Mouse (Mus musculus) olfactory bulb, adult 2 months (tissue): ENCODE results near the gene Odf3. TPM values are rescaled to one million over a fixed set of nuclear protein-coding genes. Genes with fewer than 3 reads are reported as not detected.

Source experiments
- H3K27ac ChIP-seq: fragments of 200-500 bp; 2 replicates; pipeline ENCODE4 v1.5.1; 2012; ENCODE audit warnings: low read depth, low read length; ENCODE audit not compliant: insufficient read depth
- H3K4me1 ChIP-seq: fragments of 200-500 bp; 2 replicates; pipeline ENCODE4 v1.6.1; 2012; ENCODE audit warnings: low read length; ENCODE audit not compliant: control insufficient read depth, insufficient read depth
- H3K4me3 ChIP-seq: fragments of 200-500 bp; 2 replicates; pipeline ENCODE4 v1.5.1; 2012; ENCODE audit warnings: mild to moderate bottlenecking, low read depth, low read length, moderate library complexity; ENCODE audit not compliant: insufficient read depth
- CTCF ChIP-seq: fragments of 200-500 bp; IDR thresholded peaks from 2 replicates; pipeline ENCODE4 v1.5.1; 2012; ENCODE audit warnings: low read depth, mild to moderate bottlenecking, low read length, moderate library complexity; ENCODE audit not compliant: insufficient read depth
- POLR2A ChIP-seq: fragments of 200-500 bp; IDR thresholded peaks from 2 replicates; pipeline ENCODE4 v1.6.1; 2012; ENCODE audit warnings: mild to moderate bottlenecking, low read depth, low read length, moderate library complexity; ENCODE audit not compliant: insufficient read depth
- WGBS: fragments of 180-500 bp; shearing (Covaris S2); methylation state at CpG from one replicate; pipeline ENCODE4 v1.1.7; 2018; 5-methylcytosine and 5-hydroxymethylcytosine counted together
- polyA plus RNA-seq: library from polyadenylated mRNA; stranded (reverse); fragments of >200 nt; gene quantifications from 2 replicates; pipeline ENCODE4 v1.2.4, GENCODE M21; 2012; ENCODE audit warnings: low replicate concordance; ENCODE audit not compliant: missing spikeins, insufficient read depth, insufficient read length

The Odf3 gene
- not detected in 2 replicates for polyA plus RNA-seq

GRCm38 (mm10) chr7:140847755-140848580, at the start of gene Odf3:
TSS of gene Odf3 (plus strand) at chr7:140847805.
- H3K27ac ChIP-seq, result no peak within 1 kb of the TSS
- 44% methylated on average over 11 of the region's 11 CpGs for WGBS
- no peaks in the 10 kb centered on the region; the same call in 1 of the 2 replicates for H3K4me1 ChIP-seq
- TF ChIP-seq CTCF (no peak), POLR2A (no peak)
- H3K4me3 ChIP-seq, result no peak within 1 kb of the TSS

- WGBS, result 77% methylated on average over 2 of the region's 2 CpGs
- no peak for TF ChIP-seq POLR2A
- TF ChIP-seq CTCF, result no peak
These were observed 49.4 kb upstream of the Odf3 start for GRCm38 (mm10) chr7:140798212-140798611.

GRCm38 (mm10) chr7:140802629-140803028, 45.0 kb upstream of the Odf3 start:
- Histone ChIP-seq H3K27ac (no peak overlapping the region), H3K4me1 (no peaks in the 10 kb centered on the region), H3K4me3 (no peak overlapping the region)
- 59% methylated on average over 6 of the region's 6 CpGs for WGBS
- TF ChIP-seq POLR2A, result no peak

More at GRCm38 (mm10) chr7:140798212-140798611, 49.4 kb upstream of the Odf3 start:
- H3K27ac ChIP-seq, result no peak overlapping the region
- H3K4me3 ChIP-seq, result no peak overlapping the region
- H3K4me1 ChIP-seq, result no peaks in the 10 kb centered on the region

- H3K4me3 ChIP-seq, result no peak overlapping the region
- no peak overlapping the region for H3K27ac ChIP-seq
- H3K4me1 ChIP-seq, result no peaks in the 10 kb centered on the region
- TF ChIP-seq CTCF (peak; percentile 30; the same call in 1 of the 2 replicates), POLR2A (no peak)
- 11% methylated on average over 1 of the region's 1 CpGs for WGBS
These were observed 41.9 kb upstream of the Odf3 start for GRCm38 (mm10) chr7:140805704-140806103.

- no peaks in the 10 kb centered on the region for H3K4me1 ChIP-seq
- whole genome bisulfite sequencing, result 89% methylated on average over 6 of the region's 6 CpGs
These were observed 37.1 kb upstream of the Odf3 start for GRCm38 (mm10) chr7:140810496-140810895.

GRCm38 (mm10) chr7:140811714-140812113, 35.9 kb upstream of the Odf3 start:
- H3K4me3 ChIP-seq, result no peak overlapping the region
- WGBS, result 48% methylated on average over 13 of the region's 13 CpGs
- H3K27ac ChIP-seq, result no peak overlapping the region
- no peak for TF ChIP-seq POLR2A
- no peaks in the 10 kb centered on the region for H3K4me1 ChIP-seq

More at GRCm38 (mm10) chr7:140810496-140810895, 37.1 kb upstream of the Odf3 start:
- TF ChIP-seq CTCF, result no peak
- no peak for TF ChIP-seq POLR2A
- Histone ChIP-seq H3K4me3 (no peak overlapping the region), H3K27ac (no peak overlapping the region)

GRCm38 (mm10) chr7:140812850-140813249, 34.8 kb upstream of the Odf3 start:
- Histone ChIP-seq H3K4me3 (no peak overlapping the region), H3K4me1 (no peaks in the 10 kb centered on the region), H3K27ac (no peak overlapping the region)
- no peak for TF ChIP-seq CTCF
- no peak for TF ChIP-seq POLR2A
- WGBS, result 91% methylated on average over 12 of the region's 12 CpGs

- 53% methylated on average over 4 of the region's 4 CpGs for WGBS
- TF ChIP-seq CTCF (no peak), POLR2A (no peak)
- H3K27ac ChIP-seq, result no peak overlapping the region
- no peak overlapping the region for H3K4me3 ChIP-seq
- peaks cover 8% of the 10 kb centered on the region for H3K4me1 ChIP-seq
These were observed 27.4 kb upstream of the Odf3 start for GRCm38 (mm10) chr7:140820173-140820572.

GRCm38 (mm10) chr7:140821305-140821652, 26.3 kb upstream of the Odf3 start:
- TF ChIP-seq CTCF, result no peak
- peak overlapping the region; percentile 56; the same call in 1 of the 2 replicates for H3K27ac ChIP-seq
- 22% methylated on average over 5 of the region's 5 CpGs for WGBS
- peak overlapping the region; percentile 76 for H3K4me3 ChIP-seq
- peaks cover 8% of the 10 kb centered on the region for H3K4me1 ChIP-seq
